Mouse (Mus musculus) embryonic facial prominence, embryonic 10.5 days (tissue): ENCODE data around the gene Ccdc187. TPM values are rescaled to one million over a fixed set of nuclear protein-coding genes. Genes with fewer than 3 reads are reported as not detected.

ENCODE experiments used
- DNase-seq: peaks from one replicate; pipeline ENCODE4 v3.0.0-alpha.2; 2017; ENCODE audit warnings: low spot score
- H3K27ac ChIP-seq: fragments of 300-500 bp; sonication (generic); replicated peaks from 2 replicates; pipeline ENCODE4 v1.5.1; 2016; ENCODE audit warnings: mild to moderate bottlenecking
- H3K27me3 ChIP-seq: fragments of 300-500 bp; sonication (generic); replicated peaks from 2 replicates; pipeline ENCODE4 v1.6.1; 2016; ENCODE audit warnings: low read depth, mild to moderate bottlenecking; ENCODE audit not compliant: poor library complexity, severe bottlenecking
- H3K36me3 ChIP-seq: fragments of 300-500 bp; sonication (generic); replicated peaks from 2 replicates; pipeline ENCODE4 v1.6.1; 2016; ENCODE audit warnings: mild to moderate bottlenecking, moderate library complexity
- H3K4me1 ChIP-seq: fragments of 300-500 bp; sonication (generic); 2 replicates; pipeline ENCODE4 v1.6.1; 2016
- H3K4me3 ChIP-seq: fragments of 300-500 bp; sonication (generic); 2 replicates; pipeline ENCODE4 v1.5.1; 2016; ENCODE audit warnings: mild to moderate bottlenecking, moderate library complexity
- H3K9me3 ChIP-seq: fragments of 300-500 bp; sonication (generic); 2 replicates; pipeline ENCODE4 v1.6.1; 2016; ENCODE audit warnings: mild to moderate bottlenecking
- WGBS: fragments of 180-500 bp; shearing (Covaris S2); methylation state at CpG from one replicate; pipeline ENCODE4 v1.1.7; 2016; 5-methylcytosine and 5-hydroxymethylcytosine counted together
- polyA plus RNA-seq: library from polyadenylated mRNA; unstranded; fragments of >200 nt; fragmentation: Nextera tagmentation; extraction: Ambion mirVana; gene quantifications from 2 replicates; pipeline ENCODE4 v1.2.1, GENCODE M21; 2016

The Ccdc187 gene
- polyA plus RNA-seq, 1 experiment from 2014 or later, result 0.04 TPM

DNA sequence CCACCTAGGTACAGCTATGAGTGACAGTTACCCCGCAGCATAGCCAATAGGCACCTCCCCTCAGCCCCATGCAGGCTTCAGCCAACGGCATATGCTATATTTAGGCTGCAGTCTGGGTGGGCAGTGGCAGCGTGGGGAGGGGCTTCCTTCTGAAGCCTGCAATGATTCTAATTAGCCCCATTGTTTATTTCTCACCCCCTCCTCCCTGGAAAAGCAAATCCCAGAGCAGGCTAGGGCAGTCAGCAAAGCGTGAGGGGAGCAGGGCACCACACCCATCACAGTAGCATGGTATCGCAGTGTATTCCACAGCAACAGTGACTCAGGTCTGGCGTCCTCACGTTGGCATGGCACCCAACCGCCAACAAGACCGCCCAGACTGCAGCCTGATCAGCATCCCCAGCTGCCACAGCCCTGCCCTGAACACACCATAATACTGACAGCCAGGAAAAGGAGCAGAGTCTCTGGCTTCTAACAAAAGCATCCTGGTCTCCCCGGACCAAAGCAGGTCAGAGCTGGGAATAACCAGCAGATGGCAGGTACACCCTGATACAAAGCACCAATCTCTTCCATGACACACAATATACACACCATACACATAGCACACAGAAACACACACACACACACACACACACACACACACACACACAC lies 4.0 kb upstream of the Ccdc187 start:
- Histone ChIP-seq H3K9me3 (no peaks in the 10 kb centered on the region), H3K4me3 (peak overlapping the region; percentile 33), H3K36me3 (no peaks in the 10 kb centered on the region), H3K27me3 (peaks cover 36% of the 10 kb centered on the region), H3K4me1 (peaks cover 49% of the 10 kb centered on the region), H3K27ac (peak overlapping the region; percentile 45)
- 5% methylated on average over 10 of the region's 10 CpGs for WGBS
- peak; percentile 51 for DNase-seq

GRCm38 (mm10) chr2:26296606-26297195 lies 2.3 kb upstream of the Ccdc187 start:
- no peak for DNase-seq
- no peaks in the 10 kb centered on the region for H3K36me3 ChIP-seq
- peaks cover 39% of the 10 kb centered on the region for H3K27me3 ChIP-seq
- no peak overlapping the region for H3K4me3 ChIP-seq
- H3K9me3 ChIP-seq, result no peaks in the 10 kb centered on the region
- H3K27ac ChIP-seq, result peak overlapping the region; percentile 52; the same call in 1 of the 2 replicates
- H3K4me1 ChIP-seq, result peaks cover 49% of the 10 kb centered on the region
- WGBS, result 51% methylated on average over 6 of the region's 6 CpGs

GRCm38 (mm10) chr2:26290133-26290532 lies 4.2 kb downstream of the Ccdc187 start:
- H3K27me3 ChIP-seq, result 0 out of 2 replicates have a peak, but pooled peaks cover 5% of the 10 kb centered on the region
- H3K4me1 ChIP-seq, result peaks cover 8% of the 10 kb centered on the region
- no peaks in the 10 kb centered on the region for H3K36me3 ChIP-seq
- no peak overlapping the region for H3K4me3 ChIP-seq
- no peaks in the 10 kb centered on the region for H3K9me3 ChIP-seq
- WGBS, result 86% methylated on average over 5 of the region's 5 CpGs
- H3K27ac ChIP-seq, result no peak overlapping the region
- DNase-seq, result no peak

GRCm38 (mm10) chr2:26286391-26286790 lies 8.0 kb downstream of the Ccdc187 start:
- no peak for DNase-seq

DNA sequence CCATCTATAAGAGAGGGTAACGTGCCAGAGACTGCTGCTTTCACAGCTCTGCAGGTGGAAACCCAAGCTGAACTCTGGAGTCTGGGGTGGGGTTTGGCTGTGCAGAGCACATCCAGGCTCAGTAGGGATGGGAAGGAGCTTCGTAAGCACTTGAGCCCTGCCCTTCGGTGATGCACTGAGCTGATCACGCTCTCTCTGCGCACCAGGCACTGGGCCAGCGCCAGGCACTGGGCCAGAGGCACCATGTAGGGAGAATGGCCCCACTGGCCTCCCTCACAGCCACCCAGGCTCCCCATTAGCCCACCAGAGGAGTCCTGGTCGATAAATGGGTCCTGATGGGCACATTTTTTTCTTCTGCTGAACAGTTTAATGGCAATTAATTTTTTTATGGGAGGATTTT lies 8.6 kb downstream of the Ccdc187 start:
- WGBS, result 75% methylated on average over 7 of the region's 7 CpGs
- Histone ChIP-seq H3K27ac (no peak overlapping the region), H3K4me3 (no peak overlapping the region)

More at GRCm38 (mm10) chr2:26286391-26286790, 8.0 kb downstream of the Ccdc187 start:
- H3K27me3 ChIP-seq, result no peaks in the 10 kb centered on the region
- H3K4me3 ChIP-seq, result no peak overlapping the region
- no peak overlapping the region for H3K27ac ChIP-seq
- no peaks in the 10 kb centered on the region for H3K9me3 ChIP-seq
- peaks cover 8% of the 10 kb centered on the region for H3K4me1 ChIP-seq
- H3K36me3 ChIP-seq, result no peaks in the 10 kb centered on the region
- 61% methylated on average over 7 of the region's 7 CpGs for WGBS

DNA sequence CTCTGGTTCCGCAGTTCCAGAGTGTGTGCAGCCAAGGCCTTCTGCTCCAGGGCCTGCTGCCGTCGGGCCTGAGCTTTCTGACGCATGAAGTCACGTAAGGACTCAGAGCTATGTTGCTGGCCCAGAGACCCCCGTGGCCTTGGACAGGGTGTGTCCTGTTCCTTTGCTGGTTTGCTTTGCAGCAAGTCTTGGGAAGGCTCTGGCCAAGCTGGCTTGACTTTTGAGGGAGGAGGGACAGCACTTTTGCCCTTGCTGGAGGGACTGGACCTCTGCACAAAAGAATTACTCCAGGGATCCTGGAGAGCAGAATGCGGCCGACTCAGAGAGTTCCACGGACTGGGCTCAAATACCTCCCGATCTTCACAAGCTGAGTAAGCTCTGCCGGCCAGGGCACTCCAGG lies 13.8 kb downstream of the Ccdc187 start:
- Histone ChIP-seq H3K4me1 (peaks cover 6% of the 10 kb centered on the region; the same call in 1 of the 2 replicates), H3K4me3 (no peak overlapping the region), H3K36me3 (no peaks in the 10 kb centered on the region), H3K27me3 (no peaks in the 10 kb centered on the region), H3K9me3 (no peaks in the 10 kb centered on the region), H3K27ac (no peak overlapping the region)
- DNase-seq, result no peak
- WGBS, result 76% methylated on average over 11 of the region's 11 CpGs

More for the DNA sequence above, 8.6 kb downstream of the Ccdc187 start:
- Histone ChIP-seq H3K36me3 (no peaks in the 10 kb centered on the region), H3K27me3 (no peaks in the 10 kb centered on the region), H3K9me3 (no peaks in the 10 kb centered on the region), H3K4me1 (peaks cover 8% of the 10 kb centered on the region)
- DNase-seq, result no peak

DNA sequence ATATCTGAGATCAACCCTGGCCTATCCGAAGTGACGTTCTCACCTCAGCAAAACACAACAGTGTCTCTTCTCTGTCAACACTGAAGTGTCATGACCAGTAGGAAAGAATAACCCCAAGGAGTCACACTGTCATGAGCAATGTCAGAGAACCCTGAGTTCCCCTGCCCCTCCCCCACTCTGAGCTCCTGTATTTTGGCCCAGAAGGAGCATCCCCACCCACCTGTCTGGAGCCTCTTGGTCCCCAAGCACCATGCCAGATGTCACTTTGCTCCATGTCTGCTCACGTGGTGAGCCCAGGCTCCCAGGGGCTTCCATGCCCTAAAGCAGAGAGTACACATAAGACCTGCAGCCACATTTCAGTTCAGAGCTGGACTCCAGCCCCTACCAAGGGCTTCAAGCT lies 14.6 kb downstream of the Ccdc187 start:
- WGBS, result 86% methylated on average over 3 of the region's 3 CpGs
- Histone ChIP-seq H3K36me3 (no peaks in the 10 kb centered on the region), H3K4me1 (peaks cover 7% of the 10 kb centered on the region; the same call in 1 of the 2 replicates), H3K4me3 (no peak overlapping the region), H3K9me3 (no peaks in the 10 kb centered on the region), H3K27ac (no peak overlapping the region), H3K27me3 (no peaks in the 10 kb centered on the region)
- DNase-seq, result no peak

- 18% methylated on average over 7 of the region's 7 CpGs for WGBS
These were observed 20.7 kb downstream of the Ccdc187 start for GRCm38 (mm10) chr2:26273611-26274010.

GRCm38 (mm10) chr2:26268216-26268615 lies 26.1 kb downstream of the Ccdc187 start:
- Histone ChIP-seq H3K4me1 (peaks cover 18% of the 10 kb centered on the region), H3K4me3 (no peak overlapping the region), H3K36me3 (no peaks in the 10 kb centered on the region), H3K27ac (no peak overlapping the region; the same call in 1 of the 2 replicates), H3K9me3 (no peaks in the 10 kb centered on the region), H3K27me3 (no peaks in the 10 kb centered on the region)
- DNase-seq, result no peak
- 65% methylated on average over 3 of the region's 3 CpGs for WGBS

More at GRCm38 (mm10) chr2:26273611-26274010, 20.7 kb downstream of the Ccdc187 start:
- no peak overlapping the region for H3K27ac ChIP-seq
- H3K27me3 ChIP-seq, result no peaks in the 10 kb centered on the region
- no peaks in the 10 kb centered on the region for H3K36me3 ChIP-seq
- peaks cover 24% of the 10 kb centered on the region for H3K4me1 ChIP-seq
- peak; percentile 71 for DNase-seq
- H3K4me3 ChIP-seq, result no peak overlapping the region
- no peaks in the 10 kb centered on the region for H3K9me3 ChIP-seq

GRCm38 (mm10) chr2:26266066-26266742 lies 28.2 kb downstream of the Ccdc187 start:
- H3K9me3 ChIP-seq, result no peaks in the 10 kb centered on the region
- no peak overlapping the region for H3K27ac ChIP-seq
- DNase-seq, result no peak
- whole genome bisulfite sequencing, result 81% methylated on average over 10 of the region's 10 CpGs
- peaks cover 18% of the 10 kb centered on the region for H3K4me1 ChIP-seq
- H3K36me3 ChIP-seq, result no peaks in the 10 kb centered on the region
- no peak overlapping the region for H3K4me3 ChIP-seq
- no peaks in the 10 kb centered on the region for H3K27me3 ChIP-seq

GRCm38 (mm10) chr2:26265095-26265494 lies 29.3 kb downstream of the Ccdc187 start:
- 84% methylated on average over 2 of the region's 2 CpGs for WGBS
- no peaks in the 10 kb centered on the region for H3K9me3 ChIP-seq
- H3K27ac ChIP-seq, result no peak overlapping the region
- H3K27me3 ChIP-seq, result no peaks in the 10 kb centered on the region
- peaks cover 18% of the 10 kb centered on the region for H3K4me1 ChIP-seq
- H3K36me3 ChIP-seq, result no peaks in the 10 kb centered on the region
- no peak overlapping the region for H3K4me3 ChIP-seq
- DNase-seq, result no peak

DNA sequence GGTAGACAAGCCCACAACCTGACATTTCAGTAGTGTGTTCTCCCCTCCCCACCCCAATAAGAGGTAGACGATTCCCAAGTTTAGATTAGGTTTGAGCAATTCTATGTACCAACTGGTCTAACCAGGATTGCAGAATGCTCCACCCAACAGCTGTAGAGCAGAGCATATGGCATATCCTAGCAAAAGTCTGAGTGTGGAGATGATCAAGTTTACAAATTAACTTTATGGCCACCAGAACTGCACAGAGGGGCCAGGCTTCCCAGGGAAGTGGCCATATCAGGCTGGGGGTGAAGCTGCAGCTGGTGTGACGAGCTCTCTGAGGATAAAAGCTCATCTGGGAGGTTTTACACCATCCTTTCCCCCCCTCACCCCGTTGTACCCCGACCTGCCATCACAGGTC lies 29.7 kb downstream of the Ccdc187 start:
- WGBS, result 76% methylated on average over 4 of the region's 4 CpGs
- DNase-seq, result no peak
- no peak overlapping the region for H3K4me3 ChIP-seq
- H3K36me3 ChIP-seq, result no peaks in the 10 kb centered on the region
- no peaks in the 10 kb centered on the region for H3K27me3 ChIP-seq
- no peaks in the 10 kb centered on the region for H3K9me3 ChIP-seq
- H3K4me1 ChIP-seq, result peaks cover 14% of the 10 kb centered on the region
- H3K27ac ChIP-seq, result no peak overlapping the region
